Mouse (Mus musculus) neutrophil, adult 59 days (primary cell): Measurements from ENCODE around the gene Olfr619. TPM values are rescaled to one million over a fixed set of nuclear protein-coding genes. Genes with fewer than 3 reads are reported as not detected.

Experiments used
- total RNA-seq, 2 experiments: library from RNA; stranded (reverse); gene quantifications; 1 replicate in 1 of 2; 2 replicates in 1 of 2; pipeline ENCODE4 v1.2.4; 2023

Olfr619 gene
- total RNA-seq: not detected

GRCm38 (mm10) chr7:103600275-103600674, at the start of gene Olfr619:
Gene Olfr619 (plus strand): TSS chr7:103600575.

GRCm38 (mm10) chr7:103555779-103556178, 44.6 kb upstream of the Olfr619 start, which contains the start of gene Olfr615:
Gene Olfr615 (plus strand): TSS chr7:103556079.

GRCm38 (mm10) chr7:103569043-103569442, 31.3 kb upstream of the Olfr619 start, which contains the start of gene Olfr616:
Gene Olfr616 (minus strand): TSS chr7:103569143.

GRCm38 (mm10) chr7:103572761-103573160, 27.6 kb upstream of the Olfr619 start, which contains the start of gene Olfr617:
Gene Olfr617 (plus strand): TSS chr7:103573061.

DNA sequence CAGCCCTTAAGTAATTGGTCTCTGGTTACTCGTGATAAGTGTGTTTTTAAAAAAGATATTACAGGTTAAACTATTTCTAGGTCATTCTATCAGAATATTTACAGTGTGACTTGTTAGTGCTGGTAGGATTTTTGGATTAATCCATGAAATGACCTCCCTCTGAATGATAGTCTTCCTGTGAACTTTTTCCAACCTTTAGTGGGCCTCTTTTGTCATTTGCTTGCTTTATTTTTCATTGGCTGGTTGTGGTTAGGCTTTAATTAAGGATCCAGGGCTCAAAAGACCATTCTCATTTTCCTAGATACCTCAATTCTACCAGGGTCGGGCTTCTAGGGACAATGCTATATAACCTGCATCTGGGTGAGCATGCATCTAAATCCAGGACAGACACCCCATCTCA, 10.6 kb upstream of the Olfr619 start, which contains the start of gene Olfr618:
TSS of gene Olfr618 (plus strand) at position 301 of the 400 bp plus-strand sequence.

DNA sequence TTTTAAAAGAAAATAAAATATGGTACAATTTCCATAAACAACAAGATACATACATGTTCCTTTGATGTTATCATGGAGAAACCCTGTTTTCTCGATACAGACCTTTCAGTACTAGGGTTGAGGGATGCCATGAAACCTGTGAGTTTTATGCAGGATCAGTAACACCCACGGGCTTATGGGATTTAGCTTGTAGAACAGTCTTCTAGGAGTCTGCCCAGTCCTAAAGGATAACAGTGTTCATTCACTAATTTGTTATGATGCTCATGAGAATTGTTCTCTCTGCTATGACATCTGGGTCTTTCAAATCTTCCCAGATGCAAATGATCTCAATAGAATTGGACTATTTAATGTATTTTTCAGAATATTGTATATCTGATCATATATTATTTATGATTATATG, 12.1 kb downstream of the Olfr619 start, which contains the start of gene Olfr620:
TSS of gene Olfr620 (minus strand) at position 101 of the 400 bp plus-strand sequence.

DNA sequence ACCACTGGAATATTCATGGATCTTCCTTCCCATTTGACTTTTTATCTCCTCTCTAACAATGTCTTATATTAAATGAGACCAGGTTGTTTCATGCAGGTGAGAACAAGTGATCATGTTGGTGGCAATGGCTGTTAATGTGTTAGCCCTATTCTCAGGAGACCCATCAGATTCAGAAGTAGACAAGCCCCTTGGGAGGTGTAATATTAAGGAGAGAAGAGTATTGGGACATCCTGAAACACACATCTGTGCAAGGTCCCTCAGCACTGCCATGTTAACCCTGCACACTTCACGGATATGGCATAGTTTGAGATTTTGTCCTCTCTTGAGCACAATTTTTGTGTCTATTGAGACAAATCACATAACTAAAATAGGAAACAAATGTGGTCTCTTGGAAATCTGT, 42.2 kb downstream of the Olfr619 start, which contains the start of gene Olfr622:
TSS of gene Olfr622 (minus strand) at position 101 of the 400 bp plus-strand sequence.

Other genes with a start within 250 kb of the Olfr619 start
- not detected for gene Olfr601, start 237.9 kb upstream of the Olfr619 start, total RNA-seq
- not detected for gene Olfr603, start 214.4 kb upstream of the Olfr619 start, total RNA-seq
- gene Usp17lc, start 185.5 kb upstream of the Olfr619 start, total RNA-seq: not detected
- gene Olfr605, start 155.1 kb upstream of the Olfr619 start, total RNA-seq: not detected
- not detected for gene Olfr606, start 151.5 kb upstream of the Olfr619 start, total RNA-seq
- gene Olfr607, start 136.4 kb upstream of the Olfr619 start, total RNA-seq: not detected
- gene Olfr608, start 130.7 kb upstream of the Olfr619 start, total RNA-seq: not detected
- gene Olfr609, start 102.5 kb upstream of the Olfr619 start, total RNA-seq: not detected
- gene Olfr610, start 88.5 kb upstream of the Olfr619 start, total RNA-seq: not detected
- gene Olfr611, start 79.7 kb upstream of the Olfr619 start, total RNA-seq: not detected
- gene Olfr612, start 57.9 kb upstream of the Olfr619 start, total RNA-seq: not detected
- not detected for gene Olfr613, start 52.5 kb upstream of the Olfr619 start, total RNA-seq
- gene Olfr615, start 44.5 kb upstream of the Olfr619 start, total RNA-seq: not detected
- gene Olfr616, start 31.4 kb upstream of the Olfr619 start, total RNA-seq: not detected
- not detected for gene Olfr617, start 27.5 kb upstream of the Olfr619 start, total RNA-seq
- gene Olfr618, start 10.5 kb upstream of the Olfr619 start, total RNA-seq: not detected
- not detected for gene Olfr620, start 12.0 kb downstream of the Olfr619 start, total RNA-seq
- not detected for gene Olfr622, start 42.1 kb downstream of the Olfr619 start, total RNA-seq
- not detected for gene Olfr623, start 63.1 kb downstream of the Olfr619 start, total RNA-seq
- under 1 TPM in 1 of 2 experiments, not detected in 1; 0.07 TPM for gene Olfr624, start 70.6 kb downstream of the Olfr619 start, total RNA-seq
- gene Olfr625-ps1, start 82.1 kb downstream of the Olfr619 start, total RNA-seq: not detected
- not detected for gene Olfr243, start 114.1 kb downstream of the Olfr619 start, total RNA-seq
- not detected for gene Olfr628, start 129.8 kb downstream of the Olfr619 start, total RNA-seq
- not detected for gene Olfr629, start 144.4 kb downstream of the Olfr619 start, total RNA-seq
- gene Olfr630, start 156.8 kb downstream of the Olfr619 start, total RNA-seq: not detected
- not detected for gene Olfr69, start 171.0 kb downstream of the Olfr619 start, total RNA-seq
- gene Olfr68, start 179.1 kb downstream of the Olfr619 start, total RNA-seq: not detected
- gene Olfr67, start 191.2 kb downstream of the Olfr619 start, total RNA-seq: not detected
- 100 to 1,000 TPM; 136 to 209 TPM for gene Hbb-bt, start 213.4 kb downstream of the Olfr619 start, total RNA-seq
- 1,000 to 10,000 TPM in 1 of 2 experiments, 100 to 1,000 TPM in 1; 881 to 1,070 TPM for gene Hbb-bs, start 227.5 kb downstream of the Olfr619 start, total RNA-seq
- gene Hbb-bh2, start 239.9 kb downstream of the Olfr619 start, total RNA-seq: not detected
- not detected for gene Hbb-bh1, start 242.6 kb downstream of the Olfr619 start, total RNA-seq